Mouse (Mus musculus): ENCODE measurements around the gene Fhdc1. TPM values are rescaled to one million over a fixed set of nuclear protein-coding genes. Genes with fewer than 3 reads are reported as not detected.

Fhdc1 gene
- polyA plus RNA-seq, 1 experiment from 2014 or later = 13.6 TPM

- 0 out of 2 replicates have a peak, but pooled peaks cover 9% of the 10 kb centered on the region for H3K36me3 ChIP-seq
- no peak overlapping the region for H3K4me2 ChIP-seq
- ATAC-seq (ENCODE audit: insufficient read depth, low FRiP score, low read depth) = no peak
- WGBS = 69% methylated on average over 6 of the region's 6 CpGs
- H3K4me3 ChIP-seq (replicated peaks) = no peak overlapping the region
- no peak overlapping the region for H3K27ac ChIP-seq
- no peaks in the 10 kb centered on the region for H3K4me1 ChIP-seq
- H3K9me3 ChIP-seq = no peaks in the 10 kb centered on the region
- no peaks in the 10 kb centered on the region for H3K27me3 ChIP-seq (replicated peaks)
- H3K9ac ChIP-seq = no peak overlapping the region
Measured at GRCm38 (mm10) chr3:84488716-84489115, 8.5 kb upstream of the Fhdc1 start.

- Histone ChIP-seq H3K9ac (no peak overlapping the region), H3K36me3 (no peaks in the 10 kb centered on the region), H3K4me3 (replicated peaks) (no peak overlapping the region), H3K4me1 (0 out of 2 replicates have a peak, but pooled peaks cover 6% of the 10 kb centered on the region), H3K9me3 (no peaks in the 10 kb centered on the region), H3K4me2 (no peak overlapping the region), H3K27me3 (replicated peaks) (no peaks in the 10 kb centered on the region), H3K27ac (no peak overlapping the region)
- 52% methylated on average over 3 of the region's 3 CpGs for WGBS
- no peak for ATAC-seq (ENCODE audit: insufficient read depth, low FRiP score, low read depth)
Measured at GRCm38 (mm10) chr3:84484891-84485290, 4.7 kb upstream of the Fhdc1 start.

- Histone ChIP-seq H3K4me3 (replicated peaks) (no peak overlapping the region), H3K27me3 (replicated peaks) (no peaks in the 10 kb centered on the region), H3K9me3 (no peaks in the 10 kb centered on the region), H3K4me2 (no peak overlapping the region), H3K27ac (no peak overlapping the region), H3K9ac (no peak overlapping the region), H3K4me1 (0 out of 2 replicates have a peak, but pooled peaks cover 7% of the 10 kb centered on the region), H3K36me3 (no peaks in the 10 kb centered on the region)
- WGBS = 75% methylated on average over 4 of the region's 4 CpGs
- ATAC-seq (ENCODE audit: insufficient read depth, low FRiP score, low read depth) = no peak
Measured at GRCm38 (mm10) chr3:84484333-84484732, 4.1 kb upstream of the Fhdc1 start.

GRCm38 (mm10) chr3:84482121-84482520 is 1.9 kb upstream of the Fhdc1 start:
- ATAC-seq (ENCODE audit: insufficient read depth, low FRiP score, low read depth) = no peak
- Histone ChIP-seq H3K4me2 (no peak overlapping the region), H3K9me3 (no peaks in the 10 kb centered on the region), H3K36me3 (no peaks in the 10 kb centered on the region), H3K27ac (no peak overlapping the region), H3K27me3 (replicated peaks) (peaks cover 2% of the 10 kb centered on the region; the same call in 1 of the 2 replicates), H3K4me3 (replicated peaks) (no peak overlapping the region), H3K9ac (no peak overlapping the region), H3K4me1 (peaks cover 19% of the 10 kb centered on the region; the same call in 1 of the 2 replicates)
- WGBS = 92% methylated on average over 6 of the region's 6 CpGs

- Histone ChIP-seq H3K9ac (no peak overlapping the region), H3K27ac (peak overlapping the region; percentile 84)
- 5% methylated on average over 11 of the region's 11 CpGs for WGBS
Measured at GRCm38 (mm10) chr3:84481104-84481503, 875 bp upstream of the Fhdc1 start.

GRCm38 (mm10) chr3:84479293-84480005 is 780 bp downstream of the Fhdc1 start:
- ATAC-seq (ENCODE audit: insufficient read depth, low FRiP score, low read depth) = peak; percentile 78
- Histone ChIP-seq H3K9ac (peak overlapping the region; percentile 47), H3K36me3 (no peaks in the 10 kb centered on the region), H3K27ac (peak overlapping the region; percentile 84; the same call in 1 of the 2 replicates), H3K4me1 (peaks cover 22% of the 10 kb centered on the region; the same call in 1 of the 2 replicates), H3K4me2 (peak overlapping the region; percentile 92), H3K4me3 (replicated peaks) (peak overlapping the region; percentile 59), H3K27me3 (replicated peaks) (peaks cover 2% of the 10 kb centered on the region; the same call in 1 of the 2 replicates), H3K9me3 (no peaks in the 10 kb centered on the region)
- 1% methylated on average over 61 of the region's 61 CpGs for WGBS

More at GRCm38 (mm10) chr3:84481104-84481503, 875 bp upstream of the Fhdc1 start:
- Histone ChIP-seq H3K27me3 (replicated peaks) (peaks cover 2% of the 10 kb centered on the region; the same call in 1 of the 2 replicates), H3K4me3 (replicated peaks) (peak overlapping the region; percentile 59), H3K4me2 (peak overlapping the region; percentile 92), H3K9me3 (no peaks in the 10 kb centered on the region), H3K4me1 (peaks cover 19% of the 10 kb centered on the region; the same call in 1 of the 2 replicates), H3K36me3 (no peaks in the 10 kb centered on the region)
- no peak; the same call in 1 of the 2 replicates for ATAC-seq (ENCODE audit: insufficient read depth, low FRiP score, low read depth)

GRCm38 (mm10) chr3:84478896-84479292 is 1.3 kb downstream of the Fhdc1 start:
- Histone ChIP-seq H3K9ac (peak overlapping the region; percentile 47), H3K9me3 (no peaks in the 10 kb centered on the region), H3K27me3 (replicated peaks) (peaks cover 2% of the 10 kb centered on the region; the same call in 1 of the 2 replicates), H3K4me1 (peaks cover 27% of the 10 kb centered on the region; the same call in 1 of the 2 replicates), H3K27ac (no peak overlapping the region), H3K4me3 (replicated peaks) (peak overlapping the region; percentile 59), H3K4me2 (peak overlapping the region; percentile 92), H3K36me3 (no peaks in the 10 kb centered on the region)
- 7% methylated on average over 12 of the region's 12 CpGs for WGBS
- ATAC-seq (ENCODE audit: insufficient read depth, low FRiP score, low read depth) = no peak

GRCm38 (mm10) chr3:84478195-84478594 is 2.0 kb downstream of the Fhdc1 start:
- 22% methylated on average over 7 of the region's 7 CpGs for WGBS
- H3K4me1 ChIP-seq = peaks cover 33% of the 10 kb centered on the region
- H3K4me3 ChIP-seq (replicated peaks) = peak overlapping the region; percentile 59
- H3K36me3 ChIP-seq = no peaks in the 10 kb centered on the region
- no peak for ATAC-seq (ENCODE audit: insufficient read depth, low FRiP score, low read depth)
- H3K9ac ChIP-seq = no peak overlapping the region
- peak overlapping the region; percentile 92 for H3K4me2 ChIP-seq
- peaks cover 2% of the 10 kb centered on the region; the same call in 1 of the 2 replicates for H3K27me3 ChIP-seq (replicated peaks)
- no peaks in the 10 kb centered on the region for H3K9me3 ChIP-seq
- no peak overlapping the region for H3K27ac ChIP-seq

GRCm38 (mm10) chr3:84477498-84477897 is 2.7 kb downstream of the Fhdc1 start:
- Histone ChIP-seq H3K4me1 (peaks cover 40% of the 10 kb centered on the region), H3K9ac (no peak overlapping the region), H3K9me3 (no peaks in the 10 kb centered on the region), H3K27me3 (replicated peaks) (peaks cover 2% of the 10 kb centered on the region; the same call in 1 of the 2 replicates), H3K36me3 (no peaks in the 10 kb centered on the region), H3K27ac (no peak overlapping the region), H3K4me2 (0 out of 2 replicates have a peak overlapping the region, but pooled peaks have one; percentile 92), H3K4me3 (replicated peaks) (peak overlapping the region; percentile 59)
- 86% methylated on average over 1 of the region's 1 CpGs for WGBS
- ATAC-seq (ENCODE audit: insufficient read depth, low FRiP score, low read depth) = no peak

GRCm38 (mm10) chr3:84474981-84475775 is 5.1 kb downstream of the Fhdc1 start:
- no peaks in the 10 kb centered on the region for H3K36me3 ChIP-seq
- WGBS = 84% methylated on average over 12 of the region's 12 CpGs
- H3K9ac ChIP-seq = no peak overlapping the region
- no peak overlapping the region for H3K4me2 ChIP-seq
- no peak for ATAC-seq (ENCODE audit: insufficient read depth, low FRiP score, low read depth)
- H3K4me1 ChIP-seq = peaks cover 41% of the 10 kb centered on the region
- no peak overlapping the region for H3K27ac ChIP-seq
- H3K27me3 ChIP-seq (replicated peaks) = peaks cover 2% of the 10 kb centered on the region; the same call in 1 of the 2 replicates
- H3K4me3 ChIP-seq (replicated peaks) = no peak overlapping the region
- no peaks in the 10 kb centered on the region for H3K9me3 ChIP-seq

- no peak for ATAC-seq (ENCODE audit: insufficient read depth, low FRiP score, low read depth)
- peaks cover 2% of the 10 kb centered on the region; the same call in 1 of the 2 replicates for H3K27me3 ChIP-seq (replicated peaks)
- no peaks in the 10 kb centered on the region for H3K9me3 ChIP-seq
- WGBS = 58% methylated on average over 6 of the region's 6 CpGs
- H3K4me2 ChIP-seq = peak overlapping the region; percentile 41; the same call in 1 of the 2 replicates
- no peak overlapping the region; the same call in 1 of the 2 replicates for H3K27ac ChIP-seq
- no peak overlapping the region for H3K9ac ChIP-seq
- no peaks in the 10 kb centered on the region for H3K36me3 ChIP-seq
- H3K4me3 ChIP-seq (replicated peaks) = no peak overlapping the region
- H3K4me1 ChIP-seq = peaks cover 37% of the 10 kb centered on the region
Measured at GRCm38 (mm10) chr3:84474398-84474797, 5.8 kb downstream of the Fhdc1 start.

Data from stomach, embryonic 15.5 days (tissue).